Mouse (Mus musculus) T-cell, adult 2 months (primary cell): ENCODE data around the gene Abca8a.
"Not testable (repeated sequence)": the region's sequence is repeated elsewhere in the genome, so short reads cannot be mapped to it uniquely, and the experiment has no call there.

Source experiments
- DNase-seq: peaks from one replicate; pipeline ENCODE4 v3.0.0; 2022; ENCODE audit warnings: low spot score

Gene Abca8a

GRCm38 (mm10) chr11:109987460-109988072, 108.2 kb downstream of the Abca8a start:
- not testable (repeated sequence) for DNase-seq

GRCm38 (mm10) chr11:109981872-109982271, 113.9 kb downstream of the Abca8a start:
- no peak for DNase-seq
